Mouse (Mus musculus) spleen, adult 18-20 months (tissue): ENCODE measurements at regions not wholly inside any gene's neighbourhood (a gene's known extent, or its start where the extent isn't known, plus 50 kb on each side); places are given as distances from the start of the nearest gene placed in this dataset.
"Not testable (repeated sequence)": the region's sequence is repeated elsewhere in the genome, so short reads cannot be mapped to it uniquely, and the experiment has no call there.

Experiments
- DNase-seq, 2 experiments: peaks; one replicate each; pipeline ENCODE4 v3.0.0; 2022; ENCODE audit warnings: mixed read lengths in 2 of 2

- DNase-seq = no peak
Measured at GRCm38 (mm10) chr7:113707596-113707995, 58.2 kb upstream of the Spon1 start.

- DNase-seq = no peak
Measured at GRCm38 (mm10) chr7:113710541-113711270, 55.1 kb upstream of the Spon1 start.

GRCm38 (mm10) chr7:113711356-113711755 is 54.4 kb upstream of the Spon1 start:
- not testable (repeated sequence) for DNase-seq
